Mouse (Mus musculus): Measurements from ENCODE around the gene Nectin3.
"Not testable (repeated sequence)": the region's sequence is repeated elsewhere in the genome, so short reads cannot be mapped to it uniquely, and the experiment has no call there.

Gene Nectin3

GRCm38 (mm10) chr16:46410739-46411057 is 87.6 kb downstream of the Nectin3 start:
- no peak for DNase-seq

- DNase-seq: peak; percentile 40
These were observed 88.1 kb downstream of the Nectin3 start for GRCm38 (mm10) chr16:46410053-46410738.

- no peak for DNase-seq
These were observed 90.3 kb downstream of the Nectin3 start for GRCm38 (mm10) chr16:46407997-46408396.

- DNase-seq: peak; percentile 56
These were observed 91.3 kb downstream of the Nectin3 start for GRCm38 (mm10) chr16:46406844-46407639.

- no peak for DNase-seq
These were observed 100.4 kb downstream of the Nectin3 start for GRCm38 (mm10) chr16:46397945-46398344.

GRCm38 (mm10) chr16:46389415-46390033 is 108.8 kb downstream of the Nectin3 start:
- no peak for DNase-seq

GRCm38 (mm10) chr16:46388527-46389414 is 109.6 kb downstream of the Nectin3 start:
- DNase-seq: peak; percentile 28

GRCm38 (mm10) chr16:46384279-46384678 is 114.0 kb downstream of the Nectin3 start:
- DNase-seq: no peak

GRCm38 (mm10) chr16:46383344-46383743 is 115.0 kb downstream of the Nectin3 start:
- no peak for DNase-seq

GRCm38 (mm10) chr16:46376575-46376974 is 121.8 kb downstream of the Nectin3 start:
- no peak for DNase-seq

- no peak for DNase-seq
These were observed 136.3 kb downstream of the Nectin3 start for GRCm38 (mm10) chr16:46362022-46362421.

GRCm38 (mm10) chr16:46357658-46358057 is 140.7 kb downstream of the Nectin3 start:
- DNase-seq: not testable (repeated sequence)

- DNase-seq: no peak
These were observed 141.7 kb downstream of the Nectin3 start for GRCm38 (mm10) chr16:46356663-46357062.

Data from kidney, adult 9 months (tissue).